Mouse (Mus musculus): Measurements from ENCODE around the gene Tmem231.

- no peak for TF ChIP-seq CTCF (conservative IDR thresholded peaks at IDR 0.05; ENCODE audit: low read length)
- no peak for TF ChIP-seq POU5F1 (IDR thresholded peaks at IDR 0.05; ENCODE audit: borderline replicate concordance, low read length)
These were observed 34.9 kb upstream of the Tmem231 start for GRCm38 (mm10) chr8:111968541-111968940.

Data from E14TG2a.4 (cell line).